Mouse (Mus musculus): ENCODE measurements around the gene Tubgcp6. TPM values are rescaled to one million over a fixed set of nuclear protein-coding genes. Genes with fewer than 3 reads are reported as not detected.

Gene Tubgcp6
- polyA plus RNA-seq, 1 experiment = 21.1 TPM

DNA sequence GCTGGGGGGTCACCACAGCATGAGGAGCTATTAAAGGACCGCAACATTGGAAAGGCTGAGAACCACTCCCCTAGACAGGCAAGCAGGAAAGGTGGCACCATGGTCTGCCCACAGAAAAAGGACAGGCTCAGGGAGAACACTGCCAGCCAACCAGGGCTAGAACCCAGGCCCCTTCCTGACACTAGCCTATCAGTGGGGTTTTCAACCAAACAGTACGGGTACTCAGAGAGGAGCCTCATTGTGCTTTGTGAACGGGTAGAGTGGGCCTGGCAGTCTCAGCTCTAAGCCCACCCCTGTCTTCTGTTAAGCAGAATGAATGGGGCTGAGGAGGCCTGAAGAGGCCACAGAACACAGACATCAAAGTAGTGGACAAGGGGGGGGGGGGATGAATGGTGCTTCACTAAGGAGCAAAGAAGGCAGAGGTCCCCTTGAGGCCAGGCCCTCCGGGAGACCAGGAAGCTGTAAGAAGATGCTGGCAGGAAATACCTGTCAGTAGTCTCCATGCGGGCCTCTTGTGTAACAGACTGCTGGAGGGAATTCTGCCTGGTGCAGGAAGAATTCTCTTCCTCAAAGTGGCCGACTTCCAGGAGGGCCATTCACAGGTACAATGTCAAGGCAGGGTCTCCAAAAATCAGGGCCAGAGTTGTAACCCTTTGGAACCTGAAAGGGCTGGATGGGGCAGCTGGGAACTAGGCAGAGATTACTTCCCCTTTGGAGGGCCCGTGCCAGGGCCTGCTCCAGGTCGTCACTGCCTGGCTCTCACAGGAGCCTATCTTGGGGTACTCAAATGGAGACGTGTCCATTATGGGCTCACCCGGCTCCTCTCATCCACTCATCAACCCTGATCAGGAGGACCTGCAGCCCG is 48.1 kb downstream of the Tubgcp6 start, which contains the start of gene Trabd:
TSS of gene Trabd (plus strand) at position 512 of the 865 bp plus-strand sequence.
- Histone ChIP-seq H3K36me3 (ENCODE audit: control insufficient read depth, insufficient read depth, low read length, poor library complexity, severe bottlenecking) (no peaks in the 10 kb centered on the region), H3K4me3 (ENCODE audit: low read depth, low read length) (peak within 1 kb of the TSS; percentile 86), H3K4me1 (ENCODE audit: control insufficient read depth, insufficient read depth, low read length) (no peaks in the 10 kb centered on the region), H3K27ac (ENCODE audit: insufficient read depth, low read length) (no peak within 1 kb of the TSS), H3K27me3 (ENCODE audit: control insufficient read depth, insufficient read depth, low read length, poor library complexity, severe bottlenecking) (no peaks in the 10 kb centered on the region), H3K9me3 (replicated peaks; ENCODE audit: control insufficient read depth, insufficient read depth, low read length, poor library complexity, severe bottlenecking) (no peaks in the 10 kb centered on the region), H3K9ac (ENCODE audit: low read depth, poor library complexity, severe bottlenecking) (peak within 1 kb of the TSS; percentile 97)
- TF ChIP-seq POLR2A (IDR thresholded peaks at IDR 0.05; ENCODE audit: insufficient read depth, low read length) (no peak), EP300 (IDR thresholded peaks at IDR 0.05; ENCODE audit: insufficient read depth, low read depth, low read length) (no peak), CTCF (IDR thresholded peaks at IDR 0.05; ENCODE audit: low read depth, low read length) (no peak)

DNA sequence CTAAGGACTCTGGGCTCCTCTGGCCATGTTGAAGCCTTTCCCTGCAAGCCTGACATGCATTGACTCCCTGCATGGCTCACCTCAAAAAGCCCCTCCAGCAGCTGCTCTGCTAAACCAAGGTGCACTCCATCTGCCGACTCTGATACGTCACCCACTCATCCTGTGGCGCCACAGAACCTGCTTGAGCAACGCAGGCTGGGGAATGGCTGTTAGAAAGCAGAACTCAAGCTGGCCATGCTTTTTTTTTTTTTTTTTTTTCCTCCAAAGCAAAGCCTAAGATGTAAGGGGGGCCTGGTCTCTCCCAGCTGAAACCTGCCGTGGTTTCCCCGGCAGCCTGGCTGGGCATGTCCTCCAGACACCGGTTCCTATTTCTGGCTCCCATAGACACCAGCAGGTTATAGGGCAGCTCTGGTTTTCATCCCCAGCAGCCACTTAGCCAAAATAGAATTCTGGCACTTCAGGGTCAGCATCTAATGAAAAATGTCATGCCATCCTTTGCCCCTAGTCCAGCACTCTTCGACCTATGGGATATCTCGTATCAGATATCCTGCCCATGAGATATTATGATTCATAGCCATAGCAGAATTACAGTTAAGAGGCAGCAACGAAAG is 48.8 kb downstream of the Tubgcp6 start:
- H3K4me3 ChIP-seq (ENCODE audit: low read depth, low read length) = no peak overlapping the region
- H3K4me1 ChIP-seq (ENCODE audit: control insufficient read depth, insufficient read depth, low read length) = no peaks in the 10 kb centered on the region

DNA sequence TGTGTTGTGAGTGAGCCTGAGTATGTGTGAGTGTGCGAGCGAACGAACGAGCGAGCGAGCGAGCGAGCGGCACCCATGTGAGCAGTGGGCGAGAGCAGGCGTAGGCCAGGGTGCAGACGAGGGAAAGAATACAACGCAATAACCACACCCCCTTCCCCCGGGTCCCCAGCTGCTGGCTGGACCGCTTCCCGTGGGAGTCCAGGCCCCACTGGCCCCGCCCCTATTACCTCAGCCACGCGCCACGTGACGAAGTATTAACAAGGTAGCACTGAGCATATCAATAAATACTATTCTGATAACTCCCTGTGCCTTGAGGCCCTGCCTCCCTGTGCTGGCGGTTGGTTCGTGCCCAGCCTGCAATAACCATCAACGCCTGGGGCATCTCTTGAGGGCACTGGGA is 52.3 kb downstream of the Tubgcp6 start:
- Histone ChIP-seq H3K27ac (ENCODE audit: insufficient read depth, low read length) (no peak overlapping the region), H3K36me3 (ENCODE audit: control insufficient read depth, insufficient read depth, low read length, poor library complexity, severe bottlenecking) (no peaks in the 10 kb centered on the region), H3K9me3 (replicated peaks; ENCODE audit: control insufficient read depth, insufficient read depth, low read length, poor library complexity, severe bottlenecking) (no peaks in the 10 kb centered on the region), H3K27me3 (ENCODE audit: control insufficient read depth, insufficient read depth, low read length, poor library complexity, severe bottlenecking) (no peaks in the 10 kb centered on the region), H3K4me3 (ENCODE audit: low read depth, low read length) (peak overlapping the region; percentile 2; the same call in 1 of the 2 replicates), H3K9ac (ENCODE audit: low read depth, poor library complexity, severe bottlenecking) (no peak overlapping the region), H3K4me1 (ENCODE audit: control insufficient read depth, insufficient read depth, low read length) (no peaks in the 10 kb centered on the region)
- TF ChIP-seq CTCF (IDR thresholded peaks at IDR 0.05; ENCODE audit: low read depth, low read length) (no peak), EP300 (IDR thresholded peaks at IDR 0.05; ENCODE audit: insufficient read depth, low read depth, low read length) (no peak), POLR2A (IDR thresholded peaks at IDR 0.05; ENCODE audit: insufficient read depth, low read length) (no peak)

More for the DNA sequence above, 48.8 kb downstream of the Tubgcp6 start:
- TF ChIP-seq EP300 (IDR thresholded peaks at IDR 0.05; ENCODE audit: insufficient read depth, low read depth, low read length) (no peak), CTCF (IDR thresholded peaks at IDR 0.05; ENCODE audit: low read depth, low read length) (no peak), POLR2A (IDR thresholded peaks at IDR 0.05; ENCODE audit: insufficient read depth, low read length) (no peak)
- Histone ChIP-seq H3K9me3 (replicated peaks; ENCODE audit: control insufficient read depth, insufficient read depth, low read length, poor library complexity, severe bottlenecking) (no peaks in the 10 kb centered on the region), H3K36me3 (ENCODE audit: control insufficient read depth, insufficient read depth, low read length, poor library complexity, severe bottlenecking) (no peaks in the 10 kb centered on the region), H3K9ac (ENCODE audit: low read depth, poor library complexity, severe bottlenecking) (no peak overlapping the region), H3K27me3 (ENCODE audit: control insufficient read depth, insufficient read depth, low read length, poor library complexity, severe bottlenecking) (no peaks in the 10 kb centered on the region), H3K27ac (ENCODE audit: insufficient read depth, low read length) (no peak overlapping the region)

GRCm38 (mm10) chr15:89069336-89069840 is 53.5 kb downstream of the Tubgcp6 start:
- Histone ChIP-seq H3K36me3 (ENCODE audit: control insufficient read depth, insufficient read depth, low read length, poor library complexity, severe bottlenecking) (no peaks in the 10 kb centered on the region), H3K4me3 (ENCODE audit: low read depth, low read length) (peak overlapping the region; percentile 3; the same call in 1 of the 2 replicates), H3K27ac (ENCODE audit: insufficient read depth, low read length) (no peak overlapping the region), H3K9ac (ENCODE audit: low read depth, poor library complexity, severe bottlenecking) (no peak overlapping the region), H3K4me1 (ENCODE audit: control insufficient read depth, insufficient read depth, low read length) (no peaks in the 10 kb centered on the region), H3K9me3 (replicated peaks; ENCODE audit: control insufficient read depth, insufficient read depth, low read length, poor library complexity, severe bottlenecking) (no peaks in the 10 kb centered on the region), H3K27me3 (ENCODE audit: control insufficient read depth, insufficient read depth, low read length, poor library complexity, severe bottlenecking) (no peaks in the 10 kb centered on the region)
- TF ChIP-seq EP300 (IDR thresholded peaks at IDR 0.05; ENCODE audit: insufficient read depth, low read depth, low read length) (no peak), CTCF (IDR thresholded peaks at IDR 0.05; ENCODE audit: low read depth, low read length) (no peak), POLR2A (IDR thresholded peaks at IDR 0.05; ENCODE audit: insufficient read depth, low read length) (no peak)

DNA sequence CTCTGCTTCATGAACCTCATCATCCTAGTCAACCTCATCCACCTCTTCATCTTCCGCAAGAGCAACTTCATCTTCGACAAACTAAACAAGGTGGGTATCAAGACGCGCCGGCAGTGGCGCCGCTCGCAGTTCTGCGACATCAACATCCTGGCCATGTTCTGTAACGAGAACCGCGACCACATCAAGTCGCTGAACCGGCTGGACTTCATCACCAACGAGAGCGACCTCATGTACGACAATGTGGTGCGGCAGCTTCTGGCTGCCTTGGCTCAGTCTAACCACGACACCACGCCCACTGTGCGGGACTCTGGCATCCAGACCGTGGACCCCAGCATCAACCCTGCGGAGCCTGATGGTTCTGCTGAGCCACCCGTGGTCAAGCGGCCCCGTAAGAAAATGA is 54.7 kb downstream of the Tubgcp6 start:
- no peaks in the 10 kb centered on the region for H3K27me3 ChIP-seq (ENCODE audit: control insufficient read depth, insufficient read depth, low read length, poor library complexity, severe bottlenecking)
- no peak for TF ChIP-seq EP300 (IDR thresholded peaks at IDR 0.05; ENCODE audit: insufficient read depth, low read depth, low read length)
- no peak for TF ChIP-seq CTCF (IDR thresholded peaks at IDR 0.05; ENCODE audit: low read depth, low read length)
- TF ChIP-seq POLR2A (IDR thresholded peaks at IDR 0.05; ENCODE audit: insufficient read depth, low read length) = no peak
- peak overlapping the region; percentile 29 for H3K4me3 ChIP-seq (ENCODE audit: low read depth, low read length)
- H3K27ac ChIP-seq (ENCODE audit: insufficient read depth, low read length) = no peak overlapping the region
- no peak overlapping the region for H3K9ac ChIP-seq (ENCODE audit: low read depth, poor library complexity, severe bottlenecking)
- no peaks in the 10 kb centered on the region for H3K36me3 ChIP-seq (ENCODE audit: control insufficient read depth, insufficient read depth, low read length, poor library complexity, severe bottlenecking)
- no peaks in the 10 kb centered on the region for H3K9me3 ChIP-seq (replicated peaks; ENCODE audit: control insufficient read depth, insufficient read depth, low read length, poor library complexity, severe bottlenecking)
- H3K4me1 ChIP-seq (ENCODE audit: control insufficient read depth, insufficient read depth, low read length) = no peaks in the 10 kb centered on the region

Measured in ES-Bruce4 (cell line).